Mouse (Mus musculus): Measurements from ENCODE around the gene Enox1. TPM values are rescaled to one million over a fixed set of nuclear protein-coding genes. Genes with fewer than 3 reads are reported as not detected.

Gene Enox1
- polyA plus RNA-seq, 1 experiment: 3.1 TPM

- H3K36me3 ChIP-seq (ENCODE audit: control insufficient read depth, insufficient read depth, low read length, poor library complexity, severe bottlenecking): no peaks in the 10 kb centered on the region
- H3K4me1 ChIP-seq (ENCODE audit: control insufficient read depth, insufficient read depth, low read length): no peaks in the 10 kb centered on the region
- no peak overlapping the region for H3K4me3 ChIP-seq (ENCODE audit: low read depth, low read length)
- no peaks in the 10 kb centered on the region for H3K27me3 ChIP-seq (ENCODE audit: control insufficient read depth, insufficient read depth, low read length, poor library complexity, severe bottlenecking)
- H3K27ac ChIP-seq (ENCODE audit: insufficient read depth, low read length): no peak overlapping the region
- H3K9me3 ChIP-seq (replicated peaks; ENCODE audit: control insufficient read depth, insufficient read depth, low read length, poor library complexity, severe bottlenecking): no peaks in the 10 kb centered on the region
- TF ChIP-seq CTCF (IDR thresholded peaks at IDR 0.05; ENCODE audit: low read depth, low read length) (no peak), POLR2A (IDR thresholded peaks at IDR 0.05; ENCODE audit: insufficient read depth, low read length) (no peak), EP300 (IDR thresholded peaks at IDR 0.05; ENCODE audit: insufficient read depth, low read depth, low read length) (no peak)
- H3K9ac ChIP-seq (ENCODE audit: low read depth, poor library complexity, severe bottlenecking): no peak overlapping the region
Observed at GRCm38 (mm10) chr14:77309571-77309970, 153.0 kb downstream of the Enox1 start.

- no peak overlapping the region for H3K4me3 ChIP-seq (ENCODE audit: low read depth, low read length)
- no peak overlapping the region for H3K27ac ChIP-seq (ENCODE audit: insufficient read depth, low read length)
- no peaks in the 10 kb centered on the region for H3K4me1 ChIP-seq (ENCODE audit: control insufficient read depth, insufficient read depth, low read length)
- TF ChIP-seq CTCF (IDR thresholded peaks at IDR 0.05; ENCODE audit: low read depth, low read length): no peak
- no peak for TF ChIP-seq EP300 (IDR thresholded peaks at IDR 0.05; ENCODE audit: insufficient read depth, low read depth, low read length)
- TF ChIP-seq POLR2A (IDR thresholded peaks at IDR 0.05; ENCODE audit: insufficient read depth, low read length): no peak
- no peaks in the 10 kb centered on the region for H3K27me3 ChIP-seq (ENCODE audit: control insufficient read depth, insufficient read depth, low read length, poor library complexity, severe bottlenecking)
- no peaks in the 10 kb centered on the region for H3K9me3 ChIP-seq (replicated peaks; ENCODE audit: control insufficient read depth, insufficient read depth, low read length, poor library complexity, severe bottlenecking)
- H3K9ac ChIP-seq (ENCODE audit: low read depth, poor library complexity, severe bottlenecking): no peak overlapping the region
- no peaks in the 10 kb centered on the region for H3K36me3 ChIP-seq (ENCODE audit: control insufficient read depth, insufficient read depth, low read length, poor library complexity, severe bottlenecking)
Observed at GRCm38 (mm10) chr14:77311456-77311855, 154.9 kb downstream of the Enox1 start.

- H3K9me3 ChIP-seq (replicated peaks; ENCODE audit: control insufficient read depth, insufficient read depth, low read length, poor library complexity, severe bottlenecking): no peaks in the 10 kb centered on the region
- no peak overlapping the region for H3K9ac ChIP-seq (ENCODE audit: low read depth, poor library complexity, severe bottlenecking)
- H3K36me3 ChIP-seq (ENCODE audit: control insufficient read depth, insufficient read depth, low read length, poor library complexity, severe bottlenecking): no peaks in the 10 kb centered on the region
- H3K27me3 ChIP-seq (ENCODE audit: control insufficient read depth, insufficient read depth, low read length, poor library complexity, severe bottlenecking): no peaks in the 10 kb centered on the region
- no peak overlapping the region for H3K4me3 ChIP-seq (ENCODE audit: low read depth, low read length)
- no peak overlapping the region for H3K27ac ChIP-seq (ENCODE audit: insufficient read depth, low read length)
- H3K4me1 ChIP-seq (ENCODE audit: control insufficient read depth, insufficient read depth, low read length): no peaks in the 10 kb centered on the region
- TF ChIP-seq POLR2A (IDR thresholded peaks at IDR 0.05; ENCODE audit: insufficient read depth, low read length): no peak
- TF ChIP-seq EP300 (IDR thresholded peaks at IDR 0.05; ENCODE audit: insufficient read depth, low read depth, low read length): no peak
- no peak for TF ChIP-seq CTCF (IDR thresholded peaks at IDR 0.05; ENCODE audit: low read depth, low read length)
Observed at GRCm38 (mm10) chr14:77319396-77319795, 162.8 kb downstream of the Enox1 start.

DNA sequence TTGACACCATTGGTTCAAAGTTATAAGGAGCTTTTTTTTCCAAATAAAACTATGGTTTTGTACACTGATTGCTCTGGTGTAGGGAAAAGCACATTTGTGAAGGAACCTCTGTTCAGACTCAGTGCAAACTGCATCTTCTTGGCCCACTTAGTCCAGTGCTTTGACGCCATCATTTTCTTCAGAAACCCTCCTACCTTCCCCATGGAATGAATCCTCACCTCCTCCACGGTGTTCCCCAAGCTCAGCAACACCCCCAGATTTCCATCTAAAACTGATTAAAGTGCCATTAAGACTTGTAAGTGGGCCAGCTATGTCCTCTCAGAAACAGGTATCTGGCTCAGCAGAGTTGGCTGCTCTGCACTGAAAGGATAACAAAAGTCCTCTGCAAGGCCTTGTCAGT lies 167.8 kb downstream of the Enox1 start:
- H3K27ac ChIP-seq (ENCODE audit: insufficient read depth, low read length): no peak overlapping the region
- H3K9ac ChIP-seq (ENCODE audit: low read depth, poor library complexity, severe bottlenecking): no peak overlapping the region
- TF ChIP-seq EP300 (IDR thresholded peaks at IDR 0.05; ENCODE audit: insufficient read depth, low read depth, low read length) (no peak), POLR2A (IDR thresholded peaks at IDR 0.05; ENCODE audit: insufficient read depth, low read length) (no peak), CTCF (IDR thresholded peaks at IDR 0.05; ENCODE audit: low read depth, low read length) (no peak)
- no peak overlapping the region for H3K4me3 ChIP-seq (ENCODE audit: low read depth, low read length)
- no peaks in the 10 kb centered on the region for H3K4me1 ChIP-seq (ENCODE audit: control insufficient read depth, insufficient read depth, low read length)
- no peaks in the 10 kb centered on the region for H3K36me3 ChIP-seq (ENCODE audit: control insufficient read depth, insufficient read depth, low read length, poor library complexity, severe bottlenecking)
- H3K27me3 ChIP-seq (ENCODE audit: control insufficient read depth, insufficient read depth, low read length, poor library complexity, severe bottlenecking): no peaks in the 10 kb centered on the region
- H3K9me3 ChIP-seq (replicated peaks; ENCODE audit: control insufficient read depth, insufficient read depth, low read length, poor library complexity, severe bottlenecking): no peaks in the 10 kb centered on the region

DNA sequence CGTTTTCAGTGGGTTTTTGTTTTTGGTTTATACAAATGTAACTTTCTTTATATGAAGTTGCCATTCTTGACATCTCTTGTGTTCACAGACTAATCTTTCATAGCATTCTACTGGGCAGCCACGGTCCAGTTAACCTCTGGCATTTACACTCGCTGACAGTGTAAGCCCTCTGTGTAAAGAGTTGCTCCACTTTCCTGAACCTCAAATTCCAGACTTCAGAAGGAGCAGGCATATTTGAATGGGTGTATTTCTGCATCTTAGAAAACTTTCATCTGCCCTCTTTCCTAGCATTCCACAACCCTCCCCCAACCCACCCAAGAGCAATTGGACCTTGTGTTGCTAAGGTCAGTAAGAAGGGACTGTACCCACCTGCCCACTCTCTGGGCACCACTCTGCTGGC lies 171.1 kb downstream of the Enox1 start:
- H3K4me3 ChIP-seq (ENCODE audit: low read depth, low read length): no peak overlapping the region
- no peak for TF ChIP-seq CTCF (IDR thresholded peaks at IDR 0.05; ENCODE audit: low read depth, low read length)
- TF ChIP-seq POLR2A (IDR thresholded peaks at IDR 0.05; ENCODE audit: insufficient read depth, low read length): no peak
- no peak for TF ChIP-seq EP300 (IDR thresholded peaks at IDR 0.05; ENCODE audit: insufficient read depth, low read depth, low read length)
- H3K27me3 ChIP-seq (ENCODE audit: control insufficient read depth, insufficient read depth, low read length, poor library complexity, severe bottlenecking): no peaks in the 10 kb centered on the region

DNA sequence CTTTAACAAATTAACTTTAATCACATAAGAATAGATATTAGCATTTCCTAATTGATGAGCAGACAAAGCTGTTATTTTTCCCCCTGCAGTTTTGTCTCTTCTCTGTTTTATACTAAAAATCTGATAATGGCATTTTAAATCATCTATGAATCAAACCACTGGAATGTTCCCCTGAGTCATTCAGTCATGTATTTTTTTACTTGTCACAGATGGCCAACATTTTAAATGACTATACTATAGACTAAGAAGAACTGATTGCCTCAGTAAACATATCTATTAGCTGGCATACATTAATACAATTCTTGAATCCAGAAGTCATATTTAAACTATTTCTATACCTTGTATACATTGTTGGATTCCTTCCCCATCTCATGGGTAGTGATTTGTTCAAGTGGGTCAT lies 173.2 kb downstream of the Enox1 start:
- H3K9ac ChIP-seq (ENCODE audit: low read depth, poor library complexity, severe bottlenecking): no peak overlapping the region
- no peak overlapping the region for H3K4me3 ChIP-seq (ENCODE audit: low read depth, low read length)
- H3K36me3 ChIP-seq (ENCODE audit: control insufficient read depth, insufficient read depth, low read length, poor library complexity, severe bottlenecking): no peaks in the 10 kb centered on the region
- H3K9me3 ChIP-seq (replicated peaks; ENCODE audit: control insufficient read depth, insufficient read depth, low read length, poor library complexity, severe bottlenecking): no peaks in the 10 kb centered on the region
- no peaks in the 10 kb centered on the region for H3K27me3 ChIP-seq (ENCODE audit: control insufficient read depth, insufficient read depth, low read length, poor library complexity, severe bottlenecking)
- no peaks in the 10 kb centered on the region for H3K4me1 ChIP-seq (ENCODE audit: control insufficient read depth, insufficient read depth, low read length)
- TF ChIP-seq CTCF (IDR thresholded peaks at IDR 0.05; ENCODE audit: low read depth, low read length): no peak
- no peak for TF ChIP-seq EP300 (IDR thresholded peaks at IDR 0.05; ENCODE audit: insufficient read depth, low read depth, low read length)
- TF ChIP-seq POLR2A (IDR thresholded peaks at IDR 0.05; ENCODE audit: insufficient read depth, low read length): no peak
- no peak overlapping the region for H3K27ac ChIP-seq (ENCODE audit: insufficient read depth, low read length)

More for the DNA sequence above, 171.1 kb downstream of the Enox1 start:
- Histone ChIP-seq H3K36me3 (ENCODE audit: control insufficient read depth, insufficient read depth, low read length, poor library complexity, severe bottlenecking) (no peaks in the 10 kb centered on the region), H3K27ac (ENCODE audit: insufficient read depth, low read length) (no peak overlapping the region), H3K4me1 (ENCODE audit: control insufficient read depth, insufficient read depth, low read length) (no peaks in the 10 kb centered on the region), H3K9ac (ENCODE audit: low read depth, poor library complexity, severe bottlenecking) (no peak overlapping the region), H3K9me3 (replicated peaks; ENCODE audit: control insufficient read depth, insufficient read depth, low read length, poor library complexity, severe bottlenecking) (no peaks in the 10 kb centered on the region)

Data from ES-Bruce4 (cell line).